Mouse (Mus musculus) layer of hippocampus, adult 18-20 months (tissue): ENCODE results near the gene Kalrn. TPM values are rescaled to one million over a fixed set of nuclear protein-coding genes. Genes with fewer than 3 reads are reported as not detected.
"Not testable (repeated sequence)": the region's sequence is repeated elsewhere in the genome, so short reads cannot be mapped to it uniquely, and the experiment has no call there.

Experiments used
- DNase-seq, 2 experiments: peaks; one replicate each; pipeline ENCODE4 v3.0.0; 2022; ENCODE audit warnings: low spot score in 2 of 2
- total RNA-seq, 2 experiments: library from RNA; stranded (reverse); gene quantifications; 2 replicates each; pipeline ENCODE4 v1.2.3; 2021

Kalrn gene
- total RNA-seq, 2 experiments from 2014 or later, result 468 to 527 TPM

DNA sequence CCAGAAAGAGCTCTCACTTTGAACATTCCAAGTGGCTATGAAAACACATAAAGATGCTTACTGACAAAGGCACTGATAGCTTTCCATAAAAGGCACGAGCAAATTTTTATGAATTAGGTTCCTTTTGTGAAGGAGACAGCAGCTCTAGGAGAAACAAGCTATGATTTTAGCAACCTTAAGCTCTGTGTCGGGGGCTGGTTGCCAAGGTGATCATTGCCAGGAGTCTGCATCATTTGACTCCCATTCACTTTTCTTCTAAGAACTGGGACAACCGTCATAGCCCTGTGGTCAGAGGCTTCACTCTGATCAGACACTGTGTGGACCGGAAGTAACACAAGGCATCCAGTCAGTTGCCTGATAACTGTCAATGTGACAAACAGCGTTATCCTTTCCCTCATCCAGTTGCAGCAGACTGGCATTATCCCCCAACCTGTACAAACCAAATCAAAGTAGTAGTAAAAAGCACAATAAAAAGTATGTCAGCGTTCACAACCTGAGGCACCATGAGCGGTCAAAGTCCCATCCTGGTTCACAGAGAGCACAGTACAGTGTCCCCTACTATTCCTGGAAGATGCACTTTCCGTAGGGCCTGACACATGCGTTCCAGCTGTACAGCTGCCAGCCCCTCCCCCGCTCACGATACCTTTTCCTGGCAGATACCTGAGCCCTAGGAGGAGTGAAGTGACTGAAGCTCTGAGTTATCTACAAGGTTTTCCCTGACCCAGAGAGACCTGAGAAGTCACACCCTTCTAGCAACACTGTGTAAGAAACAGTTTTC lies 253.1 kb downstream of the Kalrn start:
- no peak for DNase-seq

GRCm38 (mm10) chr16:34317110-34317509 lies 256.2 kb downstream of the Kalrn start:
- DNase-seq, result no peak

GRCm38 (mm10) chr16:34316253-34316652 lies 257.1 kb downstream of the Kalrn start:
- DNase-seq, result no peak

DNA sequence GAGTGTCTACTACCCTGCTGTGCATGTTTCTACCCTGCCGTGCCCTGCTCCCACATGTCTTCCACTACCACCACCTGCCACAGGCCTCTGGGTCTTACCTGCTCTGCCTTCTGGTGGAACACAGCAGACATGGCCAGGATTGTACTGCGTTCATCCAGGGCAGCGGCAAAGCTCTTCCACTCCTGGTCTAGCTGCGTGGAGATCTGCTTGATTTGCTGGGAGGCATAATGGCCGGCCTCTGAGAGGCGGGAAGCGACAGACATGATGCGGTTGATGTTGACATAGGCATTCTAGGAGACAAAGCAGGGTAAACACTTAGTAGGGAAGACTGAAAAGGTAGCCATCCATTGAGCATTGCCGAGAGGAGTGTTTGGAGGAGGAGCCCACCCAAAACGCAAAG lies 259.3 kb downstream of the Kalrn start:
- no peak for DNase-seq

DNA sequence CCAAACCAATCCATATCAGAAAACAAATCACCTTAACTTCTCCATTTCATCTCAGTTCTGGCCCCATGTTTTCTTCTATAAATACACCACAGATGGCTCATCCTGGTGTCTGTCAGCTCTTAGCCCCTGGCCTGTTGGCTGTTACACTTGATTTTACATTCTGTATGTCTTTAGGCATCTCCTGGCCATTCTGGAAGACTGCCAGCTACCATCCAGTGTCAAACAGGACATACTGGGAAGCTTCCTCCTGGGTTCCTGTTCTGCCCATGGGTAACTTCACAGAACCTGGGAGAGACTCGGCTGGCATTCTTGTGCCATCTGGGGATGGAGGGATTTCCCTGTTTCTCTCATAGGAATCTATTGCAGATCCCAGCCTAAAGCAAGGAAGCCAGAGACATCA lies 261.8 kb downstream of the Kalrn start:
- DNase-seq, result no peak

DNA sequence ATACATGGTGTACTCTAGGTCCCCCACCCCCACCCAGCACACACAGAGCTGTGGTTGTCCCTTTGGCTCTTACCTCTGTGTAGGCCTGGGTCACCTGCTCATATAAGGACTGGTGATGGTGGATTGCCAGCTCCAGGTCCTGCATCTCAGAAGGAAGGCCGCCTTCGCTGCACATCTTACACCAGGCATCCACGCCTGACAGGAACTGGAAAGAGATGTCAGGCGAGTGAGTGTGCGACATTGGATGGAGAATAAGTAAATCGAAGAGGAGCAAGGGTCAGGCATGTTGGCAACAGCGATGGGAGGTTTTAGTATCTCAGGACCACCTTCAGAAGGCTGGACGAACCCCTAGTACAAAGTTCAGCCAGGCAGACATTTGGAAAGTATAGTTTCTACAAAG lies 263.0 kb downstream of the Kalrn start:
- DNase-seq, result no peak

- DNase-seq, result no peak
These were observed 265.0 kb downstream of the Kalrn start for GRCm38 (mm10) chr16:34308324-34308723.

DNA sequence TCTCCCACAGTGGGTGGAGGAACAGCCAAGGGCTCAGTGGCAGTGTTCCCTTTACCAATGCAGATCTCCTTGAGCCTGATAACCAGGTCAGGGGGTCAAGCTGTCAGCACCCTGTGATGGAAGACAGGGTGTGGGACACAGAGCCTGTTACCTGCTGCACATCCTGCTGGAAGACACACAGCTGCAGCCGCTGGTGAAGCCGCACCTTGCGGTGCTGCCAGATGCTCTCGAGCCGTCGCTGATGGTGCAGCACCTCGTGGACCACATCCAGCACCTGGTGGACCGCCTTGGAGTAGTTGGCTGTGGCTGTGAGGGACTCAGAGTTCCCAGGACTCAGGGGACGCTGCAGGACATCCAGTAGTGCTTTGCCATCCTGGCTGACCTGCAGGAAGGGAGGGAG lies 265.9 kb downstream of the Kalrn start:
- no peak for DNase-seq

DNA sequence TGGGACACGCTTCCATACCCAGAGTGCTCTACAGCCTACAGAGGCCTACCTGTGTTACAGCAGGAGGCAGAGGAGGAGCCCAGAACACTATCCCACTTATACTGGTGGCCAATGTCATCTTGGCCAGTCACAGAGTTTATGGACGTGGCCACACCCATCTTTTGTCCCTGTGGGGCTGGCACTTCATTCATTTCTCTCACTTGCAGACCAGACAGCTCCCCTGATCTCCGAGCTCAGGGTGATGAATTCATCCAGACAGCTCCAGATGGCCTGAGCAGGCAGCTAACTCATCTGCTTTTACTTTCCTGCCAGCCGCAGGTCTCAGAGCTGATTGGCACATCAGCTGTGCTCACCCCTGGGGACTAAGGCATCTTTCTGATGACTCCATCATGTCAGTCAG lies 267.7 kb downstream of the Kalrn start:
- DNase-seq, result no peak

GRCm38 (mm10) chr16:34303818-34304217 lies 269.5 kb downstream of the Kalrn start:
- not testable (repeated sequence) for DNase-seq

DNA sequence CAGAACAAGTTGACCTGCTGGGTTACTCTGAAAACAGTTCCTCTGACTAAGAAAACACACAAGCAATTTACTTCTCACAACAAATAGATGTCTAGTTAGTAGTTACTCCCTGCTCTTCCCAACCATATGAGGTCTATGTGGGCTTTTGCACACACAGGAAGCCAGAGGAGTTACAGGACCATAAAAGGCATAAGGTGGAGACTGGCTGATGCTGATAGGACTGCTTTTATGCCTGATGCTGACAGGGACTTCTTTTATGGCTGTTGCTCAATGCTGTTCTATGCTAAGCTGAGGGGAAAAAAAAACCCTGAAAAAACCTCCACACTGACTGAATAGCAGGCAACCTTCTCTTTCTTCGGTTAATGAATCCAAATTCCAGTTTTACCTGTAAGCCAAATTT lies 270.8 kb downstream of the Kalrn start:
- DNase-seq, result no peak

- peak in 1 of 2 experiments; percentile 59 for DNase-seq
These were observed 271.3 kb downstream of the Kalrn start for GRCm38 (mm10) chr16:34302063-34302462.

- DNase-seq, result no peak
These were observed 274.1 kb downstream of the Kalrn start for GRCm38 (mm10) chr16:34299226-34299625.

DNA sequence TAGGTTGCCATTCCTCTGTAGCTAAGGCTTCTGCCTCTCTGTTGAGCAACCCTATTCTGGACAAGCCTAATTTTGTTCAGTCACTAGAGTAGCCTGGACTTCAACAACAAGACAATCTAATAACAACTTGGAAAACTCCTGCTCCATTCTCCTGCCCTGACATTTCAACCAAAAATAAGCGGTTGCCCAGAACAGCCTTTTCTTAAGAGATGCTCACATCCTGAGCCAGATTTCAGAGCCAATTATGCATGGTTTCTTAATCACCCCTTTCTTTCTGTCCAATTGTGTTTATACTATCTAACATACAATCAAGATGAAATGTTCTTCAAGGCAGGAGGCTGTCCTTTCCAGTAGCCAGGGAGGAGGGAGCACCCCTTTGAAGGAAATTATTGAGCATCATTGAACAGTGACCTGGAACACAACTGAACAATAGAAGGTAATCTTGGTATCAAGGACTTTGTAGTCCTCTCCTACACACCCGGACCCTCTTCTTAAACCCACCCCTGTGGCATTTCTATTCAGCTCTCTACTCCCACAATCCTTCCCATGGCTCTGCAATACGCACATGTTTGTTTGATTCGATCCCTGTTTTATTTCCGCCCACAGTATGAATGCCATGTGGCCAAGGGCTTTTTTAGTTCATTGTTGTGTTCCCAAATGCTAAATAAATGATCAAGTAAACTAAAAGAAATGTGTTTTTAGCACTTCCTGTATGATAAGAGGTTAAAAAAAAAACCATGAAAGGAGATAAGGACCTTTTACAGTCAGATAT lies 275.2 kb downstream of the Kalrn start:
- DNase-seq, result peak in 1 of 2 experiments; percentile 66

- peak in 1 of 2 experiments; percentile 47 for DNase-seq
These were observed 278.8 kb downstream of the Kalrn start for GRCm38 (mm10) chr16:34294568-34294967.

- no peak for DNase-seq
These were observed 279.7 kb downstream of the Kalrn start for GRCm38 (mm10) chr16:34293675-34294074.

GRCm38 (mm10) chr16:34289583-34289982 lies 283.7 kb downstream of the Kalrn start:
- no peak for DNase-seq

DNA sequence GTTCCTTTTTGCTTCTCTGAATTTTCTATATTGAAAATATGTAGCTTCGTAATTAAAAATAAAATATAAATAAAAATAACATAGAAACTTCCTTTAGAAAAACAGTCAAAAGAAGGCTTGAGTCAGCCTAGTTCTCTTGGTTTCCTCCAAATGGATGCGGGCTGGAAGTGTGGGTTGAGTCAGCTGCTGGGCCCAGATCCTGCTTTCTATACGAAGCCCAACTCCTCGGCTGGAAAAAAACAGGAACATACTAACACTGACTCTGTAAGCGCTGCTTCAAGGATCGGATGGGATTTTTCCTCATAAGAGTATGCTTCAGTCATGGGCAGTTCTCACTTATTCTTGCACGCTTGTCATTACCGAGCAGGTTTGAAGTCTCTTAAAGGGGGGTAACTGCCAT lies 291.3 kb downstream of the Kalrn start:
- no peak for DNase-seq

DNA sequence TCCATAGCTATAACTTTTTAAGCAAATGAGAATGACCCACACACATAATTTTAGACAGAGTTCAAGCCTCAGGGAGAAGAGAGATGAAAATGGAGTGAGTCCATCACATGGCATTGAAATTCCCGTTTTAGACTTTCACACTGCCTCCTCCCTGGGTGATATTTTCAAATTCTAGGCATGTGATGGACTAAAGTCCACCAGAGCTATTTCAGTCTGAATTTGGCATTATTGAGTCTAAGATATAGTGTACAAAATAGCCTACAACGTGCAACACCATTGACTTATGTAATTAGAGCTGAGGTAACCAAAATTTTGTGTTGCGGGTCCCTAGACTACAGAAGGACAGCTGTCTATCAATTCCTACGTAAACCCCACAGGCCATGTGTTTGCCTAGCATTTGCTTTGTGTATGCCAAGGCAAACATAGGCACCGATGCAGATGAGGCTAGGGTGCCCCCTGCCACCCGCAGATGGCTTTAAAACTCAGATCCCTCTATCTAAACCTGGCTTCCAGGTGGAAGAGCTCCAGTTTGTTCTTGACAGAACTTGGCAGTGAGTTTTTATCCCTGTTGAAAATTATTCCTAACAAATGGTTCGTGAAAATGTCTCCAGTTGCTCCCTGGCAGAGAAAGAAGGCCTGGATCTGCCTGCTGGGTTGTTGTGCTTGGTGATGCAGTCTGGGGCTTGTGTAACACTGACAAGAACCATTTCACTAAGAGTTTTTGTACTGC lies 293.5 kb downstream of the Kalrn start:
- peak; percentile 72 to 89 for DNase-seq

GRCm38 (mm10) chr16:34278249-34278790 lies 295.0 kb downstream of the Kalrn start:
- no peak for DNase-seq

- no peak for DNase-seq
These were observed 298.7 kb downstream of the Kalrn start for GRCm38 (mm10) chr16:34274607-34275006.

GRCm38 (mm10) chr16:34271476-34271875 lies 301.9 kb downstream of the Kalrn start:
- DNase-seq, result peak; percentile 41 to 67
